Mouse (Mus musculus): ENCODE measurements around the gene Gpr84.
A peak's percentile ranks its signal among the peaks of the same experiment; 100 is the strongest.

Gpr84 gene

DNA sequence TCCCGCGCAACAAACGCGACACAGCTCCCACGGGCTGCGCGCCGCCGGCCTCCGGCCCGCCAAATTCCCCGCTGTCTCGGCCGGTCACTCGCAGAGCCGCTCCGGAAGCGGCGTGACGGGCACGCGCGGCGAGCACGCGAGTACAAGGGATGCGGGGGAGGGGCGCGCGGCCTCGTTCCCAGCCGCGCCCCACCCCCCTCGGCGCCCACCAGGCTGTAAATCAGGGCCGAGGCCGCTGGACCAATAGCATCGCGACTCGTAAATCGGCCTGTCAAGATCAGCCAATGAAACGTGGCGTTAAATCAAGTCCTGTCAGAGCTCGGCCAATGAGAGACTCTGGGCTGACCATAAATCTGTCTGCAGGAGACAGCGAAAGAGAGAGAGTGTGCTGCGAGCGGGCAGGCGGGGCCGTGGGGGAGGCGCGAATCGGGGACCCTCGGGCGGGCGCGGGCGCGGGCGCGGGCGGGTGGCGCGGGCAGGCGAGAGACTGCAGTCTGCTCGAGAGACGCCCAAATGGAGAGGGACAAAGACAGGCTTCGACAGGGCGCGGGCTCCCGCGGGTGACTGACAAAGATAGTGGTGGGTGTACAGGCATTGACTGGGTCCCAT is 5.2 kb downstream of the Gpr84 start:
- DNase-seq = peak; percentile 88

DNA sequence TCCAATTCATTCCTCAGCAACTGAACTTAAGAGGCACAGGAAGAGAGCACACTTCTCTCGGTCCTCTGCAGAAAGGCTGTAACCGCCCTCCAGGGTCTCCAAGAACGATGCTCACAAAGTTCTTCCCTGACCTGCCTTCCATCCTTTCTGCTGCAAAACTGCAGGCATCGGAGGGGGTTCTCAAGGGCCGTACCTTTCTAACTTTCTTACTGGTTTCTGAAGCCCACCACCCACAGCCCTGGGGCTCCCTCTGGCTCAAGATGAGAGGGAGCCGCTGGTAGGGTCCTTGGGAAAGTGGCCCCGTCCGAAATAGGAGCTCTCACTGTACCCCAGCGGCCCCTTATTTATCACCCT is 5.8 kb downstream of the Gpr84 start:
- DNase-seq = no peak

DNA sequence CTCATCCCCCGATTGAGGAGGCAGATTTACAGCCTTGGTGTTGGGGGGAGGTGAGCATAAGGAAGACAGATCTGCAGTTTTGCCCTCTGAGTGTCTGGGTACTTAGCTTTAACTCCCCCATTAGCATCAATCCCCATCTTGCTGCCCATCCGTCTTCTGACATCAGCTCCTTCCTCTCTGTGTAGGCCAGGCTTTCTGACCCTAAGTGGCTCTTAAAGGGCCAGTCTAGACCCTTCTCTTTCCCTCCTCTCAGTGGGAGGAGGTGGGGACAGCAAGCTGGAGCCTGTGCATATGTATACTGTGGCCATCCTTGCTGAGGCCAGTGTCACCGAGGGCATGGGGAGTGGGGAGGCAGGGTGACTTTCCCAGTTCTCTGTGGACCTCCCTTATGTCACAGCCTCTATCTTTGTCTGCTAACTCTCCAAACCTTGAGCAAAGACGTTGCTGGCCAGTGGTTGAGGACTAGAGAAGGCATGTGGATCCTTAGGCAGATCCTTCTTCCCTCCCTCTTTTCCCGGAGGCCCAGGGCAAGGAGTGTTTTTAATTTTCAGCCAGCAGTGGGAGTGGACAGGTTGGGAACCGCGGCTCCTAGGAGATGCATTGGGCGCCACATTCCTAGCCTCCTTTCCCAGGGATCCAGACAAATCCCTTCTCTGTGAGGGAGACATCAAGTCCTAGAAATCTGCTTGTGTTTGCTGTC is 6.3 kb downstream of the Gpr84 start:
- no peak for DNase-seq

DNA sequence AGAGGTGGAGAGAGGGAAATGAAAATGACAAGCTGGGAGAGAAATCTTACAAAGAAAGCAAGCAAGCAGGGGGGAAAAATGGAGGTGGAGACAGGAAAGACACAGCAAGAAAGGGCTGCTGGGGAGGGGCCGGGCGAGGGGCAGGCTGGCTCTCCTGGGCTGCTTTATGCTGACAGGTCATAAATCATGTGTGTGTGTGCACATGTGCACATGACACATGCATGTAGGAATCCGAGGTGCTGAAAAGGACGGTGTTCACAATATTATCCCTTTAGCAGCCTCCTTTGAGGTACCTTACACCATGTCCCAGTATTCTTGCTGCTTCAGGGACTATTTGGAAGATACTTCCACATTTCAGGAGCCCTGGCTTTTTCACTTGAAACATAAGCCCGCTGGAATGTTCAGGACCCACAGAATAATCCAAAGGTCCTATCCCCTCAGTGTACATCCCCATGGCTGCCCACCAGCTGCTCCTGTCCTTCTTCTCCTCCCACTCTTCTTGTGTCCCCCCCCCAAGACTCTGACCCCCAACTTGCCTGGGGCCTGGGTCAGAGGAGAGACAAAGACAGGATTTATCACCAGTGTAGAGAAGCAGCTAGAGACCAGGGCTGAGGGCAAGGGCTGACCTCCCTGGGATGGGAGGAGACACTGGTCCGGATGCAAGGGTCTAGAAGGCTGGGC is 7.9 kb downstream of the Gpr84 start:
- DNase-seq = no peak

DNA sequence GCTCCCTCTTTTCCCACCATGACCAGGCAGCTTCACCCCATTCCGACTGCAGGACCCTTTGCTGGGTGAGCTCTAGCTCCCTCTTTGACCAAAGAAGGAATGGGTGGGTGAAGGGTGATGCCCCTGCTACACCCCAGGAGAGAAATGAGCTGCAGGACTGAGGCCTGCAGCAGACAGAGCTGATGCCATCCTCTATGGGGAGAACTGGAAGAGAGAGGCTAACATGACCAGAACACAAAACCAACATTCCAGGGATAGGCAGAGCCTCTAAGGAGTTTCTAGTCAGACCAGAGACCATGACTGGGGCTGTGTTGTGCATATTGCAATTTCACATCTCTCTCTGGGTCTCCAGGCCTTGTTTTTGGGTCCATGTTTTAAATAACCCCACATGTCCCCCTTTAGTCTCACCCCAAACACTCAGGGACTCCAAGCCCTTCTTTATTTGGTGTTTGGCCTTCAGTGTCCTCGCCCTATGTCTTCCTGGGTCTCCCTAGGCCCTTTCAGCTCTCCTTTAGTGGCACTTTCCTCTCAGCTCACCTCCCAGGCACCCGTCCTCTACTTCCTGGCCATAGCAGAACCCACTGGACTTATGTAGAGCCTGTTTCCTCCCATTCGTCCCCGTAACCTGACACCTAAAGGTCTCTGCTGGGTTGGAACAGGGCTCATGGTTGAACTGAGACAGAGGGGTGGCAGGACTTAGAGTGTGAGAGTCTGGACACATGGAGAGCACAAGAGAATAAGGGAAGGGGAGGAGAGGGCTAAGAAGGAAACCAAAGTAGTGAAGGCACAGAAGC is 8.7 kb downstream of the Gpr84 start:
- no peak for DNase-seq

DNA sequence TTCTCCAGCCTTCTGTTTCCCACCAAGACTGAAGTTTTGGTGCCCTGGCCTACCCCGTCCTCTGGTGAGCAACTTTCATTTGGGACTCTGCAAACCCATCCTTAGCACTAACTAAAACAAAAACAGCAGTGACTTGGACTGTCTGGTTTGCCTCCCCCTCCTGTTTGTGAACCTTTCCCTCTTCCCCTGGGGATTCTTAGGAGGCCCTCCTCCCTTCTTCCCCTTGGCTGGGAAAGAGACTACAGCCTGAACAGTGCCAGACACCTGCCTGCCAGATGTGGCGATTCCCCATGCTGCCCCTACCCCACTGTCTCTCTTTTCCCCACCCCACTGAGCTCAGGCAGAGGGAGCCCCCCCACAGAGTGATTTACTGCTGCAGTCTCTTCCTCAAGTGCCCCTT is 9.4 kb downstream of the Gpr84 start:
- no peak for DNase-seq

DNA sequence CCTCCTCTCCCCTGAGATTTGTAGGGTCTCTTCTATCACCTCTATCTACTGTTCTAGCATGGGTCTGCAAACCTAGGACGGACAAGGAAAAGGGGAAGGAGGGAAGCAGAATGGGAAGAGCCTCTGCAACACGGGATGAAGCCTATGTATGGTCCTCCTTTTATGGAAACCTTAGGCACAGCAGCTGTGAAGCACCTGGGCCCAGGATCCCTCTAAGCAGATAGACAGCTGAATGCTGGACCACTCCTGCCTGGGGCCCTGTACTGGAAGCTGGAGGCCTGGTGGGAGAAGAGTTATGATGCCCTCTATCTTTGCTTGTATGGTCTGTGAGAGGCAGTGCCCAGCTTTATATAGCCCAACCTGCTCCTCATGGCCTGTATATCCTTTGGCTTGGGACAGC is 9.9 kb downstream of the Gpr84 start:
- no peak for DNase-seq

DNA sequence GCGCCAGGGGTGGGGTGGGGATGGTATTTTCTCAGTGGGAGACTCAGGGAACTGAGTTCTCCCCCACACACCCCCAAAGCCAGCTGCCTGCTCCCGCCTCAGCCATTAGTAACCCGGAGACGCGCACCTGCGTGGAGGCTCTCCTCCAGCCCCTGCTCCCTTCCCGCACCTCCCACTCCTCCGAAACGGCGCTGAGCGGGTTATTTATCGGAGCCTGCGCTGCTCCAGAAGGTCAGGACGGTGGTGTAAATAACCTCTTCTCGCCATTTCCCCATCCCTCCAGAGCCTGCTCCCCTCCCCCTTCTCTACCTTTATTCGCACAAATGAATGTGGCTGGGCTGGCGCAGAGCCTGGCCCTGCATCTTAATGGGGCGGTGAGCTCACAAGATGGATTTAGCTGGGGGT is 10.3 kb downstream of the Gpr84 start:
- no peak for DNase-seq

DNA sequence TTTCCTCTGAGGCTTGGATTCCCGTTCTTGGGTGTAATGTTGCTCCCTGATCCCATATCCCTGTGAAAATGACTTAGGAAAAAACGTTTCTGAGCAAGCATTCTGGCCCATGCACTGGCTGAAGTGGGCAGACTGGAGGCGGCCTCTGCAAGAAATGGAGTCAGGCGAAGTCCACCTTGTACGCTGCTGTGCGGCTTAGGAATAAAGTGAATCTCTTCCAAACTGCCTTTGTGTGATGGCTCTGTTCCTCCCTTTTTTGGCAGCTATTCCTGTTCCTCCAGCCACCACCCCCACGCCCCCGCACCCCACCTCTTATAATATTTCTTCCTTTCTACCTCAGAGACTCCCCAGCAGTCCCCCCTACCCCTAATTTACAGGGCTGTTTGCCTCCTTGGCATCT is 10.8 kb downstream of the Gpr84 start:
- no peak for DNase-seq

DNA sequence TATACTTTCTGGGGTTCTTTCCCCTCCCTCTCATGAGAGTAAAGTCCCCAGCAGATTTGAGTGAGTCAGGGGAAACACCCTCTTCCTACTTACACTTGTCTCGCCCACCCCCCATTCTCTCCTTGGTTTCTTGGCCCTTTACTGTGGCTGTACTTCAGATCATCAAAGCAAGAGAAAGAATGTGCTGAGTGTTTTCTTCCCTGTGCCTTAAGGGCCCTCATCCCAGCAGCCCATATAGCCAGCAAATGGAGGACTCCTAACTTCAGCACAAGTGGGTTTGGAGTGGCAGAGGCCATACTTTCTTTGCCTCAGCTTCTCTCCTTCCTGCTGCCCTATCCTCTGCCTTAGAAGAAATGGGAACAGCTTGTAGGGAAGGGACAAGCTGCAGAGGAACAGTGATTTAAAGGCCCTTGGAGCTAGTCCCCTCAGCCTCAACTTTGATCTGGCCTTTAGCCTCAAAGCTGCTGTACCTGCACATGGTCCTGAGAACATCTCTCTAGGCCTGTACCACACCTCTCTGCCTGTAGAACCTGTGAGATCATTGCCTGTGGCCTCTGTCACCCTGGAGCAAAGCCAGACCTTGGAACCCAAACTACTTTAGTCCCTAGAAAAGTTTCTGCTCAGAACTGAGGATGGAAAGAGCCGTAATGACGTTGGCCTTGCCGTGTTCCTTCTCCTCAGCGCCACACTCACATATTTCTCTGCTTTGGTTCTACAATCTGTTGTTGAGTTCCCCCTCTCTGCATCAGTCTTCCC is 11.4 kb downstream of the Gpr84 start:
- DNase-seq = no peak

DNA sequence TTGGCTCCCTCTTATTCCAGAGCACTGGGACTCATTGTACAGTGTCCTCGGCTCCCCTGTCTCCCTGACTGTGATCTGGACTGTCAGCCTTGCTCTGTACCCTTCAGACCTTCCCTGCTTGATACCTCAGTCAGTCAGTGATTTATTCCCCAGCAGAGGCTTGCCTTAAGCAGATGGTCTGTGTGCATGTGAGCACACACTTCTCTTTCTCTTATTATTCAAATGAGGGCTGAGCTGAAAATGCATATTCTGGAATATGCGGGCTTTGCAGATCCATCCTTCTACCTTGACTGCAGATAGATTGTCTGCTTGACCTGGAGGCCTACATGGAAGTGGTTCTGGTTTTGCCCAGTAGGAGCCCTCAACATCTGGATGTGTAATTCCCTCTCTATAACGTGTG is 12.4 kb downstream of the Gpr84 start:
- no peak for DNase-seq

DNA sequence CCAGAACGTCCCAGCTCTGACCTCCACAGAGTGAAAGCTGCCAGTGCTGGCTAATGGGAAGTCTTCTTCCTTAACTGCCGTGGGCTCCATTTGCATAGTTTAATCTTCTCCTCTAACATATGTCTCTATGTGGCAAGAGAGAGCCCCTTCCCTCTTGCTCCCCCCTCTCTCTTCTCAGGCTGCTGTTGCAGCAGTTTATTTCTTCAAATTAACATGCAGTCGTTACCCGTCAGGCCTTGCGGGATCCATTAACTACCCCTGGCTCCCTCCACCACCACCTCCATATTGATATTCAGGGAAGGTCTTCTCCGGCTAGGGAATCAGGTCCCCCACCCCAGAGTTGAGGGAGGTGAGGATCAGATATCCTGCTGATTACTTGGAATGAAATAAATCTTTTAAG is 13.1 kb downstream of the Gpr84 start:
- no peak for DNase-seq

DNA sequence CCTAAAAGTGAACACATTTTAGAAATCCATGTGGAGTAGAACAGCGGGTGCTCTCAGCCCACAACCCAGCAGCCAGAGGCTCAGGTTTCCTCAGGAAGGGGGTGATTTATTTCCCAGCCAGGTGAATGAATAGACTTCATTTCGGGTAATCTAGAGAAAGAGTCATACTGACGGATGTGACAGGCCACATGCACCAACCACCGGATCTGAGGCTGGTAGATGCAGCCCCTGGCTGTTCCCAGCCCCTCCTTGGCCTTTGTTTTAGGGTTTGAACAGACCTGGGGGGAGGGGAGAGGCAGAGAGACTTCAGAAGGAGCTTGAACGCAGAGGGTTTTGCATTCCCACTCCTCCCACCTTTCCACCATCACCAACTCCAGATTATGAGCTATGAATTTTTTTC is 14.6 kb downstream of the Gpr84 start:
- DNase-seq = no peak

DNA sequence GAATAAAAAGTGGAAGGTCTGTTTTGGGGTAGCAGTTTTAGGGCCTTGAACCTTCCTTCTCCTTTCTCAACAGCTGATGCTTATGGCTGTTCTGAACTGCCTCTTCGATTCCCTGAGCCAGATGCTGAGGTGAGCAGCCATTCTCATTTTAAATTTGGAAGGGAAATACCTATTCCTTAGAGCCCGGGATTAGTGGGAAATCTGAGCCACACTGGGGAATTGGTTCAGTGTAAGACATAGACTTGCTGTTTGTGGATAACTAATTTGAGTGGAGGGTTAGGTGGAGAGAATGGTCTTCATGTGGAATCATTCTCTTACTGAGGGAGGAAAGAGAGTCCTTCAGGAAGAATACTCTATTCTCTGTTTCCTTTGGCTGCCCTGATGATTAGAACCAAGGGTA is 15.8 kb downstream of the Gpr84 start:
- DNase-seq = no peak

DNA sequence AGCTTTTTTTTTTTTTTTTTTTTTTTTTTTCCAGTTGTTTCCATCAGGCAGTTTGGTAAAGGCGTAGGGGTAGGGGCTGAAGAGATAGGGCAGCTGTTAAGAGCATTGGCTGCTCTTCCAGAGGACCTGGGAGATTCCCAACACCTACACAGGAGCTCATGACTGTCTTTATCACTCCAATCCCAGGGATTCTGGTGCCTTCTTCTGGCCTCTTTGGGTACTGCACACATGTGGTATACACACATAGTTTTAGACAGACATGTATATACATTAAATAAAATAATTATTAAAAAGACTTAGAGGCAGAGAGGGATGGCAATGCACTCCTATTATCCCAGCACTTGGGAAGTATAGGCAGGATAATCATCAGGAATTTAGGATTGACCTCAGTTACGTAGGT is 17.0 kb downstream of the Gpr84 start:
- DNase-seq = no peak

DNA sequence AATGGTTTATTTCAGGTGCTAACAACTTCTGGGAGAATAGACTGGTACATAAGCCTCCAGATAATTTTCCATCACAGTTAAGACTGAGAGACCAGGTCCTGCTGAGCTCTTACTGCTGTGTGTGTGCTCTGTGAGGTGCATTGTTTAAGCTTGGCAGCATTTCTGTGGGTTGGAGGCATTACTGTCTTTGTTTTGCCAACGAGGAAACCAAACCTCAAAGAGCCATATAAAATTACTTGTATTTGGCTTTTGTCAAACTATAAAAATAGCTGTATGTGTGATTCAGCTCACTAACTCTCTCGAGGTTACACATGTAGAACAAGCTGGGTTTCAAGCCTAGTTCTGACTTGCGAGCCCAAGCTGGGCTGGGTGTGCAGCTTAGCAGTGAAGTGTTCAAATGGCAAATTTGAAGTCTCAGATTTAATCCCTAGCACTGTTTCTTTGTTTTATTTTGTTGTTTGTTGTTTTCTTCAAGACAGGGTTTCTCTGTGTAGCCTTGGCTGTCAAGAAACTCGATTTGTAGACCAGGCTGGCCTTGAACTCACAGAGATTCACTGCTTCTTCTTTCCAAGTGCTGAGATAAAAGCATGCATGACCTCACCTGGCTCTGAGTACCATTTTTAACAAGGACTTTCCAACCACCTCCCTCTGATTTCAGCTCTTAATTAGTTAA is 17.6 kb downstream of the Gpr84 start:
- no peak for DNase-seq

DNA sequence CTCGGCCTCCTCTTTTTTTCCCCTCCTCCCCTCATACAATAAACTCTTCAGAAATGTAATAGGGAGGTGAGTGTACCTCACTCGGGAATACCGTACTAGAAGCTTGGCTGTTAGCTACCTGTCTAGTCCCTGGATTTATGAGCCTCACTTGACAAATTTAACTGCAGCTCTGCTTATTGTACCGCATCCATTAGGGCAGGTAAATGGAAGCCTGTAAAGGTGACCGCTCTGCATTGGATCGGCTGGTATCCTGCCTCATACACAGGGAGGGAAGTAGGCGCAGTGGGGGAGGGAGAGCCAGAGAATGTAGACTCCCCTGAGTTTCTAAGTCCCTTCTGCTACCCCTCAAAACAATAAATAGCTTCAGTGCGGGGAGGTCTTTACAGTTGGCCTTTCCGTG is 19.6 kb downstream of the Gpr84 start:
- no peak for DNase-seq

DNA sequence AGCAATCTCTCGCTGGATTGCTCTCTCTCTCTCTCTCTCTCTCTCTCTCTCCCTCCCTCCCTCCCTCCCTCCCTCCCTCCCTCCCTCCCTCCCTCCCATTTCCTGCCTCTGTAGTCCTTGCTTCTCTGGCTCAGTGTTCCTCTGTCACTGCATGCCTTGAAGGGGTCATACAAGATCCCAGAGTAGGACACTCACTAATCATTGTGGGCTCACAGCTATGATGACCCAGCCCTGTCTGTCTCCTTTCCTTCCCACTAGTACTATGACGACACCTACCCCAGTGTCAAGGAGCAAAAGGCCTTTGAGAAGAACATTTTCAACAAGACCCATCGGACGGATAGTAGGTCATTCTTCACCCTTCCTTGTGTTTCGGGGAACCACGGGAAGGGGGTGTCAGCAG is 20.0 kb downstream of the Gpr84 start:
- no peak for DNase-seq

DNA sequence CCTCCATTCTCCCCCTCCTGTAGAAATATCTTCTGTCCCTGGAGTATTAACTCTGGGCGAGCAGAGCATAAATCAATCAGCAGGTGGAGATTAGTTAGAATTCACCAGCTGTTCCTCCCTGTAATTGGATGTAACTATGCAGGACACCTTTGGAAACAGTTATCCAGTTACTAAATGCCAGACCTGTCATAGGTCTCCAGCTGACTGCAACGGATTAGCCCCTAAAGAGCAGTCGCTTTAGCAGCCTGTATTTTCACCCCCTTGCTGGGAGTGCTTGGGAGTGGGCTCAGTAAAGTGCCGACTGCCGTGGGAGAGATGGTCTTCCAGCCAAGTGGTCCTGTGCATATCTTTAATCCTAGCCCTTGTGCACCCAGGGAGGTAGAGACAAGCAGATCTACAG is 20.8 kb downstream of the Gpr84 start:
- DNase-seq = no peak

DNA sequence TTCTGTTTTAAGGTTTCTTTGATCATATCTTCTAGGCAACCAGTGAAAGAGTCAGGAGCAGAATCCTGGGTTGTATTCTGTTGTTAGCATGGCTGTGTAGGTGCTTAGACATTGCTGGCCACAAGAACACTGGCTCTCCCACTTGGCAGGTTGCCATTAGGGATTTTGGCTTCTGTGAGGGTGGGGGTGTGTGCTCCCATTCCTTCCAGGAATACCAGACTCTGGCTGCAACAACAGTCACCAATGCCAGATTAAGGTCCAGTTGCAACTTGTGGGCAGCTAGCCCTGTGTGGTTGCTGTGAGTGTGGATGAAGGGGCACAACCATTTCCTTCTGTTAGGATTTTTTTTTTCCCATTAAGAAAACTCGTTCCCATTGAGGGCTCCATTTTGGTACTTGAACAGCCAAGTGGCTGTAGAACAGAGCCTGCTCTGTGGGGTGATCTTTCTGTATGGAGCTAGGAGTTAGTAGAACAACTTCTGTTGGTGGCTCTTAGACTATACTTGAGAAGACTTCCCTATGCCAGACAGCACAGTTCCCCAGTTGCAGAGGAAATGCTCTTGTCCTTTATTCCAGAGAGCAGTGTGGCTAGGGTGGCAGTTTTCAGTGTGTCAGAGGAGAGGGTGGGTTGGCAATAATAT is 24.5 kb downstream of the Gpr84 start:
- no peak for DNase-seq

DNA sequence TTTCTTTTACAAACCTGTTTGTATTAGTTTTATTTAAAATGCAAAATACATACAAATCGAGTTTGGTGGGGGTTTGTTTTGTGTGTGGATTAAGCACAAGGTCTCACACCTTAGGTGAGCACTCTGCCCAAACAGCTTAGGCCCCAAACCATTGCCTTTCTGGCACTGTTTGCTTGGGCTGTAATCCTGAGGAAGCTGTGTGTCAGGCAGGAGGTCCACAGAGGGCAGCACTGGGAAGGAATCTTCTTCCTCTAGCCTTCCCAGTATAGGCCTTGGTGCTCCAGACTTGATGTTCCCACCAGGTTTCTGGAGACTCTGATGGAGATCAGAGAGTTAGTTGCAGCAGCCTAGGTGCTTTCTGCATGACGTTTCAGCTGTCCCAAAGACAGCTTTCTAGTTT is 25.8 kb downstream of the Gpr84 start:
- no peak for DNase-seq

DNA sequence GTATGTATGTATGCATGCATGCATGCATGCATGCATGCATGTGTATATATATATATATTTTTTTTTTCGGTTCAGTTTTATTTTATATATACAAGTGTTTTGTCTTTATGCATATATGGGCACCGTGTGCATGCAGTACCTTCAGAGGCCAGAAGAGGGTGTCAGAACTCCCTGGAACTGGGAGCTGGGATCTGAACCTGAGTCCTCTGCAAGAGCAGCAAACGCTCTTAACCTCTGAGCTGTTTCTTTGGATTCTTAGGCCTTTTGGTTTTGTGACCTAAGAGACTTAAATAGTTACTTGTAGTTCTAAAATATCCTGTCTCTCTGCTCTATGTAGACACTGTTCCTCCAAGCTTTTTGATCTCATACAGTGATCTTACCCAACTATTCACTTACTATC is 26.3 kb downstream of the Gpr84 start:
- peak; percentile 53 for DNase-seq
